Mouse (Mus musculus): ENCODE measurements around the gene Paip2b. TPM values are rescaled to one million over a fixed set of nuclear protein-coding genes. Genes with fewer than 3 reads are reported as not detected.

Paip2b gene
- polyA plus RNA-seq (2014; fragmentation: Illumina TruSeq; extraction: RNeasy Lipid Tissue Mini Kit (QIAGEN cat#74804)) = 77.4 TPM

DNA sequence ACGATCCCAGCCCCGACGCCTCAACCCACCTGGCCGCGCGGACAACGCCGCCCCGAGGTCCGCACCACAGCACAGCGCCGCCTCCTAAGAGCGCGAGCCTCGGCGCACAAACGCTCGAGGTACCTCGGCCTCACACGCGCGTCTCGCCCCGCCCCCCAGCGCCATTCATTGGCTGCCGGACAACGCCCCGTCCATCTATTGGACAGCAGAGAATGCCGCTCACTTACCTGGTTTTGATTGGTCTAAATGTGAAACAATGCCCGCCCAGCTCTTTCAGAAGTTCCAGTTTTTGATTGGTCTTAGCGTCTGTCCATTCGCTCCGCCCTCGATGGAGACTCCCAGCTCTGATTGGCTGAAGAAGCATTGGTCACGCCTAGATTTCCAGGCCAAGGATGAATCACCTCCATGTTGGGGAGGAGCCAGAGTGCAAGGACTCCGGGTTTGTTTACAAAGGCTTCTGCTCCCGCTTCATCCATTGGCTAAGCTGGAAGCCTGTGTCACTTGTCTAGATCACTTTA, at the start of gene Paip2b:
Paip2b (minus strand) TSS at position 136 of the 518 bp plus-strand sequence.

DNA sequence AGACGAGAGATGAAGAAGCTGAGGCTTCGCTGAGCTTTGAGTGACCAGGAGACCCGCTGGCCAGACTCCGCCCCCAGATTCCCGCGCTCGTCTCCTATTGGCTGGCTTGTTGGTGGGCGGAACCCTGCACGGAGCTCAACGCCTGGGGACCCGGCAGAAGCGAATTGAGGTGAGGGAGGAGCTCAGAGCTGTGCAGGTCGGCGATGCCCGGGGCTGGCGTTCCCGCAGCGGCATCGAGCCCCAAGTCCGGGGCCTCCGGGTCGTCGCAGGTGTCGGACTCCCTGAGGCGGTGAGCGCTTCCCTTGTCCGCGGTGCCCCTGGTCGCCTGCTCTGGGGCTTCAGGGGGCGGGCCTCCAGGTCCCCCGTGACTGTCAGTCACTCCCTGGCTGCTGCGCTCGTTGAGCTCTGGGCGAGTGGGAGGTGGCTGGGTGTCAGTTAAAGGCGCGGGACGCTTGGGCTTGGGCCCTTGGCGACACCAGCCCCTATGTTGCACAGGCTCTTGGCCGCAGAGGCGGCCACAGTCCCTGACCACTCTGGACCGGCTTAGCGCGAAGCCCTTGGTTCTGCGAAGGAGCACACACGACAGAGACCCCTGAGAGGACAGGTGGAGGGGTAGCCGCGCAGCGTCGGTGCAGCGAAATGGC, 35.5 kb upstream of the Paip2b start, which contains the start of gene Zfp638:
Zfp638 (plus strand) TSS at position 156 of the 644 bp plus-strand sequence.

GRCm38 (mm10) chr6:83794760-83795296, 36.7 kb downstream of the Paip2b start, which contains the start of gene Nagk:
Gene Nagk (plus strand): TSS chr6:83794982.

GRCm38 (mm10) chr6:83775638-83776293, 55.8 kb downstream of the Paip2b start, which contains the start of gene Tex261:
Gene Tex261 (minus strand): TSS chr6:83775813.

GRCm38 (mm10) chr6:83762344-83762743, 69.2 kb downstream of the Paip2b start, which contains the start of gene Ankrd53:
Gene Ankrd53 (plus strand): TSS chr6:83762644.

Other genes starting within 250 kb of the Paip2b start
- not detected for gene Clec4f, start 175.6 kb downstream of the Paip2b start, polyA plus RNA-seq (2014; fragmentation: Illumina TruSeq; extraction: RNeasy Lipid Tissue Mini Kit (QIAGEN cat#74804))
- not detected for gene Cd207, start 153.9 kb downstream of the Paip2b start, polyA plus RNA-seq (2014; fragmentation: Illumina TruSeq; extraction: RNeasy Lipid Tissue Mini Kit (QIAGEN cat#74804))
- not detected for gene Vax2, start 120.5 kb downstream of the Paip2b start, polyA plus RNA-seq (2014; fragmentation: Illumina TruSeq; extraction: RNeasy Lipid Tissue Mini Kit (QIAGEN cat#74804))
- 0.60 TPM for gene Atp6v1b1, start 88.8 kb downstream of the Paip2b start, polyA plus RNA-seq (2014; fragmentation: Illumina TruSeq; extraction: RNeasy Lipid Tissue Mini Kit (QIAGEN cat#74804))
- not detected for gene Ankrd53, start 69.1 kb downstream of the Paip2b start, polyA plus RNA-seq (2014; fragmentation: Illumina TruSeq; extraction: RNeasy Lipid Tissue Mini Kit (QIAGEN cat#74804))
- gene Tex261, start 55.9 kb downstream of the Paip2b start, polyA plus RNA-seq (2014; fragmentation: Illumina TruSeq; extraction: RNeasy Lipid Tissue Mini Kit (QIAGEN cat#74804)) = 27.5 TPM
- gene Nagk, start 36.8 kb downstream of the Paip2b start, polyA plus RNA-seq (2014; fragmentation: Illumina TruSeq; extraction: RNeasy Lipid Tissue Mini Kit (QIAGEN cat#74804)) = 6.8 TPM
- 269 TPM for gene Zfp638, start 35.4 kb upstream of the Paip2b start, polyA plus RNA-seq (2014; fragmentation: Illumina TruSeq; extraction: RNeasy Lipid Tissue Mini Kit (QIAGEN cat#74804))
- gene Dysf, start 176.8 kb upstream of the Paip2b start, polyA plus RNA-seq (2014; fragmentation: Illumina TruSeq; extraction: RNeasy Lipid Tissue Mini Kit (QIAGEN cat#74804)) = 0.83 TPM